Mouse (Mus musculus) spleen, adult 2 months (tissue): ENCODE measurements around the gene Optc. TPM values are rescaled to one million over a fixed set of nuclear protein-coding genes. Genes with fewer than 3 reads are reported as not detected.

Source experiments
- DNase-seq, 2 experiments: peaks; one replicate each; pipeline versions ENCODE4 v3.0.0 to v3.0.0-alpha.2; 2012 to 2021; ENCODE audit warnings: low spot score in 2 of 2, low read depth in 1 of 2
- H3K27ac ChIP-seq: fragments of 200-500 bp; 2 replicates; pipeline ENCODE4 v1.5.1; 2012; ENCODE audit warnings: low read length, inconsistent platforms; ENCODE audit not compliant: insufficient read depth
- H3K27me3 ChIP-seq: fragments of 200-500 bp; 2 replicates; pipeline ENCODE4 v1.6.1; 2012; ENCODE audit warnings: mild to moderate bottlenecking, moderate library complexity, low read length, inconsistent platforms; ENCODE audit not compliant: control insufficient read depth, insufficient read depth
- H3K36me3 ChIP-seq: fragments of 200-500 bp; 2 replicates; pipeline ENCODE4 v1.6.1; 2012; ENCODE audit warnings: mild to moderate bottlenecking, low read length, inconsistent platforms; ENCODE audit not compliant: control insufficient read depth, insufficient read depth
- H3K4me1 ChIP-seq: fragments of 200-500 bp; 2 replicates; pipeline ENCODE4 v1.6.1; 2011; ENCODE audit warnings: inconsistent platforms; ENCODE audit not compliant: control insufficient read depth, insufficient read depth, insufficient read length
- H3K4me3 ChIP-seq: fragments of 200-500 bp; 2 replicates; pipeline ENCODE4 v1.5.1; 2011; ENCODE audit warnings: mild to moderate bottlenecking, inconsistent platforms; ENCODE audit not compliant: insufficient read depth, insufficient read length; ENCODE audit errors: extremely low read depth
- CTCF ChIP-seq: fragments of 200-500 bp; IDR thresholded peaks from 2 replicates; pipeline ENCODE4 v1.5.1; 2011; ENCODE audit warnings: mild to moderate bottlenecking, inconsistent platforms; ENCODE audit not compliant: insufficient read depth, insufficient read length, insufficient replicate concordance; ENCODE audit errors: extremely low read depth
- POLR2A ChIP-seq: fragments of 200-500 bp; IDR thresholded peaks from 2 replicates; pipeline ENCODE4 v1.6.1; 2011; ENCODE audit warnings: low read depth, low read length, inconsistent platforms
- WGBS: fragments of 180-500 bp; shearing (Covaris S2); methylation state at CpG from one replicate; pipeline ENCODE4 v1.1.7; 2018; 5-methylcytosine and 5-hydroxymethylcytosine counted together
- polyA plus RNA-seq: library from polyadenylated mRNA; depleted of rRNA; stranded (reverse); fragments of >200 nt; gene quantifications from 2 replicates; pipeline ENCODE4 v1.2.3, GENCODE M21; 2012

Gene Optc
- polyA plus RNA-seq, 1 experiment: 0.15 TPM

GRCm38 (mm10) chr1:133911456-133911855, 3.7 kb upstream of the Optc start:
- Histone ChIP-seq H3K4me1 (0 out of 2 replicates have a peak, but pooled peaks cover 2% of the 10 kb centered on the region), H3K27me3 (no peaks in the 10 kb centered on the region), H3K36me3 (no peaks in the 10 kb centered on the region), H3K4me3 (no peak overlapping the region), H3K27ac (no peak overlapping the region)
- WGBS: 25% methylated on average over 4 of the region's 4 CpGs
- TF ChIP-seq CTCF (peak; percentile 79; the same call in 1 of the 2 replicates), POLR2A (no peak)
- DNase-seq: peak; percentile 9 to 23

GRCm38 (mm10) chr1:133911008-133911407, 3.2 kb upstream of the Optc start:
- DNase-seq: no peak
- H3K4me3 ChIP-seq: no peak overlapping the region
- TF ChIP-seq POLR2A (no peak), CTCF (no peak)
- H3K4me1 ChIP-seq: 0 out of 2 replicates have a peak, but pooled peaks cover 2% of the 10 kb centered on the region
- H3K27ac ChIP-seq: no peak overlapping the region
- WGBS: 83% methylated on average over 4 of the region's 4 CpGs
- H3K36me3 ChIP-seq: no peaks in the 10 kb centered on the region
- no peaks in the 10 kb centered on the region for H3K27me3 ChIP-seq

GRCm38 (mm10) chr1:133910108-133910507, 2.3 kb upstream of the Optc start:
- WGBS: 93% methylated on average over 7 of the region's 7 CpGs
- 0 out of 2 replicates have a peak, but pooled peaks cover 2% of the 10 kb centered on the region for H3K4me1 ChIP-seq
- H3K36me3 ChIP-seq: no peaks in the 10 kb centered on the region
- no peak overlapping the region for H3K27ac ChIP-seq
- H3K4me3 ChIP-seq: no peak overlapping the region
- TF ChIP-seq CTCF (no peak), POLR2A (no peak)
- H3K27me3 ChIP-seq: no peaks in the 10 kb centered on the region
- DNase-seq: no peak

- peak overlapping the region; percentile 25; the same call in 1 of the 2 replicates for H3K27ac ChIP-seq
- TF ChIP-seq POLR2A: no peak
- TF ChIP-seq CTCF: no peak
- no peaks in the 10 kb centered on the region for H3K27me3 ChIP-seq
- 0 out of 2 replicates have a peak, but pooled peaks cover 2% of the 10 kb centered on the region for H3K4me1 ChIP-seq
- 7% methylated on average over 27 of the region's 27 CpGs for WGBS
- peak overlapping the region; percentile 21; the same call in 1 of the 2 replicates for H3K4me3 ChIP-seq
- H3K36me3 ChIP-seq: no peaks in the 10 kb centered on the region
- no peak for DNase-seq
Measured at GRCm38 (mm10) chr1:133908659-133909575, 1.1 kb upstream of the Optc start.

- no peaks in the 10 kb centered on the region for H3K27me3 ChIP-seq
- H3K36me3 ChIP-seq: no peaks in the 10 kb centered on the region
- TF ChIP-seq POLR2A (no peak), CTCF (no peak)
- no peak overlapping the region for H3K27ac ChIP-seq
- H3K4me3 ChIP-seq: no peak overlapping the region
- DNase-seq: no peak
- 76% methylated on average over 12 of the region's 12 CpGs for WGBS
- 0 out of 2 replicates have a peak, but pooled peaks cover 2% of the 10 kb centered on the region for H3K4me1 ChIP-seq
Measured at GRCm38 (mm10) chr1:133906420-133906819, 1.4 kb downstream of the Optc start.

- no peak for TF ChIP-seq CTCF
- no peak for TF ChIP-seq POLR2A
- H3K36me3 ChIP-seq: no peaks in the 10 kb centered on the region
- H3K4me1 ChIP-seq: no peaks in the 10 kb centered on the region
- H3K27ac ChIP-seq: no peak overlapping the region
- DNase-seq: no peak
- no peak overlapping the region for H3K4me3 ChIP-seq
- no peaks in the 10 kb centered on the region for H3K27me3 ChIP-seq
- 90% methylated on average over 9 of the region's 9 CpGs for WGBS
Measured at GRCm38 (mm10) chr1:133900825-133901224, 7.0 kb downstream of the Optc start.

- no peaks in the 10 kb centered on the region for H3K4me1 ChIP-seq
- no peak overlapping the region for H3K4me3 ChIP-seq
- H3K27me3 ChIP-seq: no peaks in the 10 kb centered on the region
- H3K36me3 ChIP-seq: no peaks in the 10 kb centered on the region
- 84% methylated on average over 9 of the region's 9 CpGs for WGBS
- TF ChIP-seq CTCF: no peak
- TF ChIP-seq POLR2A: no peak
- H3K27ac ChIP-seq: no peak overlapping the region
- DNase-seq: no peak
Measured at GRCm38 (mm10) chr1:133899043-133899542, 8.7 kb downstream of the Optc start.
